Mouse (Mus musculus) brain, embryonic 14.5 days (tissue): ENCODE measurements around the gene Ifitm10. TPM values are rescaled to one million over a fixed set of nuclear protein-coding genes. Genes with fewer than 3 reads are reported as not detected.

Source experiments
- DNase-seq: peaks from one replicate; pipeline ENCODE4 v3.0.0-alpha.2; 2011; ENCODE audit warnings: low read depth
- CTCF ChIP-seq: fragments of 200-500 bp; IDR thresholded peaks from 2 replicates; pipeline ENCODE4 v1.5.1; 2012; ENCODE audit warnings: inconsistent platforms, mild to moderate bottlenecking, moderate library complexity, borderline replicate concordance; ENCODE audit not compliant: insufficient read depth, insufficient read length; ENCODE audit errors: extremely low read depth
- POLR2A ChIP-seq: fragments of 200-500 bp; IDR thresholded peaks from 2 replicates; pipeline ENCODE4 v1.6.1; 2012; ENCODE audit warnings: mild to moderate bottlenecking, inconsistent platforms, borderline replicate concordance; ENCODE audit not compliant: poor library complexity, insufficient read depth, insufficient read length, severe bottlenecking; ENCODE audit errors: extremely low read depth
- polyA plus RNA-seq: library from polyadenylated mRNA; depleted of rRNA; stranded (reverse); fragments of >200 nt; gene quantifications from 2 replicates; pipeline ENCODE4 v1.2.3, GENCODE M21; 2012

The Ifitm10 gene
- polyA plus RNA-seq, 1 experiment: 2.8 TPM

GRCm38 (mm10) chr7:142389961-142390650 lies 16.6 kb upstream of the Ifitm10 start:
- no peak for DNase-seq
- TF ChIP-seq POLR2A: no peak
- TF ChIP-seq CTCF: no peak

GRCm38 (mm10) chr7:142388740-142389139 lies 15.2 kb upstream of the Ifitm10 start:
- DNase-seq: no peak
- no peak for TF ChIP-seq POLR2A
- TF ChIP-seq CTCF: no peak

GRCm38 (mm10) chr7:142388198-142388597 lies 14.6 kb upstream of the Ifitm10 start:
- DNase-seq: no peak
- TF ChIP-seq CTCF (no peak), POLR2A (no peak)

DNA sequence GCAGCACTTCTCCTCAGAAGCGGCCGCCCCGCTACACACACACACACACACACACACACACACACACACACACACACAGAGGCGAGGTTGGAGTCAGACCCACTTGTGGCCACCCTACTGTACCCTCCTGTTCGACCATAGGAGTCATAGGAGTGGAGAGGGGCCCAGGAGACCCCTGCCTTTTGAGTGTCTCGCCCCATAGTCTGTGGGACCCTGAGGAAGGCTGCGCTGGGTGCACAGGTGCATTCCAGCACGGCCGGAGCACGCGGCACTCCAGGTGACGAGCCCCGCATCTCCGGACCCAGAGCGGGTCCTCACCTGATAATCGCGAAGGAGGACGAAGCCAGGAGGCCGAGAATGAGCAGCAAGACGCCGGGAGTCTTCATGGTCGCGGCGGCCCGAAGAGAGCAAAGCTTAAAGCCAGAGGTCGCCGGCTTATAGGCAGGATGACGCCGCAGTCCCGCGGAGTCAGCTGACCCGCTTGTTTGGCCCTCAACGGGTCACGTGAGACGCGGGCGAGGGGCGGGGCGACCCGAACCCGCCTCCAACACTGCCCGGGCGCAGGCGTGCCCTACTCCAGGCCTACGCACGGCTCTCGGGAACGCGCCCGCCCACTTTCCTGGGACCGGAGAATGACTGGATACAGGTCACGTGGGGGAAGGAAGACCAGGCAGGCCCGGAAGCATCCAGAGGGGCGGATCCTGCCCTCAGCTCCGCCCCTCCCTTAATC lies 14.0 kb upstream of the Ifitm10 start, which contains the start of gene Ctsd:
Gene Ctsd (minus strand): TSS at position 620 of the 730 bp plus-strand sequence.
- DNase-seq: peak; percentile 99

DNA sequence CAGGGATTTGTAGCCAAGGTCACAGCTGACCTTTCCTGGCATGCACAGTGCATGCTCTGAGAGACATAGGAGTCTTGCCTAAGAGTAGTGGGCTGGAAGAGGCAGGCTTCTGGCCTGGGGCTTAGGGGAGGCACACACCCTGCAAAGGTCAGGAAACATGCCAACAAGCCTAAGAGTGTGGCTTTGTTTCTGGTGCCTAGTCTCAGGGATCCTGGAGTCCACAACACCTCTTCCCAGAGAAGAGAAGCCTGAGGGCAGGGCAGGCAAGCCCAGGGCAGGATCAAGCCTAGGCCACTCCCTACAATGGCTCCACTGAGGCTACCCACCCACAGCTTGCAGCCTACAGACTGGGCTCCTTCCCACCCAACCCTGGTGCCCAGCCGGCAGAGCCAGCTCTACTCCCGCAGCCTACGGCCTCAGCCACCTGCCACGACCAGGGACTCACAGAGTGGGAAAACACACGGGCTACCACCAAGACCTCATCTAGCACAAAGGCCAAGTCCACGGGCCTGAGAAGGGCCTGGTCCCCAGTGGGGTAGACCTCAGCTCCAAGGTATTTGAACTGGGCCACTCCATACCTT lies 13.2 kb upstream of the Ifitm10 start:
- no peak for DNase-seq
- TF ChIP-seq CTCF (no peak), POLR2A (no peak)

More for the DNA sequence above, 14.0 kb upstream of the Ifitm10 start, which contains the start of gene Ctsd:
- TF ChIP-seq POLR2A (peak; percentile 45; the same call in 1 of the 2 replicates), CTCF (no peak)

DNA sequence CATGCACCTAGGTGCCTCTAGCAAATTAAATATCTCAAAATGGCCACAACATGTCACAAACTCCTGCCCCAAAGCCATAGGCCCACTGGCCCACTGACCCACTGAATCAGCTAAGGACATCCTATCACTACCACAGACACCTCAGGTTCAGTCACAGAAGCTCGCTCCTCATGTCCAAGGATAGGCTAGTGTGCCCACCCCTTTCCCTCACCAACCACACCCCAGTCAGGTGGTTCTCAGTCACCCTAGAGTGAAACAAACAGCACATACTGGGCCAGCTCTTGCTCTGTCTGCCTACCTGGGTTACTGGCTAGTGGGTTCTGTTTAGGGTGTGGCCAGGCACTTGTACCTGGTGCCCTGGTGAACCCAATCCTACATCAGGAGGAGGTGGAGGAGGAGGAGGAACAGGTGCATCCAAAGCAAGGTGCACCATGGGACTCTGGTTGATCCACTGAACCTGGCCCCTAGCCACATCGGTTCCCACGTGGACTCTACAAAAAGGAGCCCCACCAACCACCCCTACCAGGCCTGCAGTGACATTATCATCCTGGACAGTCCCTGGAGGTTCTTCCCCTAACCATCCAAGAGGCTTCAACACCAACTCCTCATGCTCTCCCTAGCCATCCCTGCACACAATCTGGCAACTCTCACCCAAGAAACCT lies 12.3 kb upstream of the Ifitm10 start:
- TF ChIP-seq CTCF (no peak), POLR2A (no peak)
- no peak for DNase-seq

DNA sequence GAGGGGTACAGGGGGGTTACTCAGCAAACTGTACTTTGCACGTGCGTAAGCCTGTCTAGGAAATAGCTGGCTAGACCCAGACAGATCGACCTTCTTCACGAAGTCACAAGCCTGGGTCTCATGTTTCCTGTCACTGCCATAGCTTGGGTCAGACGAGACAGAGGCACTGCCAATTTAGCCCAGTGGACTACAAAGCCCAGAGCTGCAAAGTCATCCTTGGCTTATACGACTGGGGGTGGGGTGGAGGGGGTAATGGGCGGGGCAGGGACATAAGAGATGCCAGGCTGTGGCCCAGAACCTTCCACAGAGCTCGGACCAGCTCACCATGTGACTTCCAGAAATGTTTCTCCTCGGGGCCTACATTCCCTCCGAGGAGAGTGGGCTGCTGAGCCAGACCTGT lies 10.8 kb upstream of the Ifitm10 start:
- DNase-seq: no peak

DNA sequence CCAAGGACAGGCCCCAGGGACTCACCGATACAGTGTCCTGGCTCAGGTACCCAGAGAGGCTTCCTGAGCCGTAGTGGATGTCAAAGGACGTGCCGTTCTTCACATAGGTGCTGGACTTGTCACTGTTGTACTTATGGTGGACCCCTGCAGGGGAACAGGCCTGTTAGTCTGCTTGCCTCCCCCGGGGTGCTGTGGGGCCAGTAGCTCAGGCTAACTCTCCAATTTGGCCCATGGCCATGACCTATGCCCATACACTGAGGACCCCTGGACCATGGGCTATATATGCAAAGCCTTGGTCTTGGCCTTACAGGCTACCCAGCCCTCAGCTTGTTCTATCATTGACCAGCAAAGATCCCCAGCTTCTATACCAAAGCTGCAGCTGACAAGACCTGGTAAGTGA lies 9.0 kb upstream of the Ifitm10 start, which contains the start of gene Gm49369:
Gene Gm49369 (minus strand): TSS at position 101 of the 400 bp plus-strand sequence.
- TF ChIP-seq CTCF (no peak), POLR2A (no peak)

More for the DNA sequence above, 10.8 kb upstream of the Ifitm10 start:
- TF ChIP-seq CTCF (no peak), POLR2A (no peak)

DNA sequence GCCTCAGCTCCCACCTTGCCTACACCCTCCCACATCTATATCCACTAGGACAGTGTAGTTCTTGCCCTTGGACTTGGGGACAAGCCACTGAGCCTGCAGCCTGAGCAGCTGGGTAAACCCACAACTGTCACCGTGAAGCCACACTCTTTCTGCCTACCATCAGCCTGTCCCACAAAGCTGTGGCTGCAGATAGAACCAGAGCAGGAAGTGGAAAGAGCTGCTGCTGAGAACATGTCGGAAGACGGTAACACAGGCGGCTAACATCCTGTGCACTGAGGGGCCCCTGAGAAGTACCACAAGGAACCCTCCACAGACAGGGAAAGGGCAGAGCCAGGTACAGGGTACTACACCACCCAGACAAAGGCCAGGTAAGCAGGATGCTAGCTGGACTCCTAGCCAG lies 7.6 kb upstream of the Ifitm10 start:
- TF ChIP-seq CTCF: no peak
- TF ChIP-seq POLR2A: no peak
- no peak for DNase-seq

More for the DNA sequence above, 9.0 kb upstream of the Ifitm10 start, which contains the start of gene Gm49369:
- no peak for DNase-seq

DNA sequence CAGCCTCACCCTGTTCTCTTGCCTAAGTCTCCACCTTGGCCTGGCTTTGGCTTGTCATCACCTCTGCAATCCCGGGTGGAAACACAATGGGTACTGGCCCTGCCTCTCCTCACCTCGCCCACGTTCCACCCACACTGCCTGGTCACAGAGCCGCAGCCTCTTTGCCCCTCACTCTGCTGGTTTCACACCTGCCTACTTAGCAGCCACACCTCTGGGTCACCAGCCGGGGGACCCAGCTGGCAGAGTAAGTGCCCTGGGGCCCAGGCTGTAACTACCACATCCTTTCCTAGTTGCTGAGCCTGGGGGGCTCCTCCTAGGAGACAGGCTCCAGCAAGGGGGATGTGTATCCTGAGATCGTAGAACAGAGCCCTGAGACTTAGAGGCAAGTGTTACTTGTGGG lies 5.6 kb upstream of the Ifitm10 start:
- no peak for TF ChIP-seq CTCF
- TF ChIP-seq POLR2A: no peak
- DNase-seq: no peak
